Mouse (Mus musculus): ENCODE results near the gene Nudt13.
"Not testable (repeated sequence)": the region's sequence is repeated elsewhere in the genome, so short reads cannot be mapped to it uniquely, and the experiment has no call there.

Nudt13 gene

DNA sequence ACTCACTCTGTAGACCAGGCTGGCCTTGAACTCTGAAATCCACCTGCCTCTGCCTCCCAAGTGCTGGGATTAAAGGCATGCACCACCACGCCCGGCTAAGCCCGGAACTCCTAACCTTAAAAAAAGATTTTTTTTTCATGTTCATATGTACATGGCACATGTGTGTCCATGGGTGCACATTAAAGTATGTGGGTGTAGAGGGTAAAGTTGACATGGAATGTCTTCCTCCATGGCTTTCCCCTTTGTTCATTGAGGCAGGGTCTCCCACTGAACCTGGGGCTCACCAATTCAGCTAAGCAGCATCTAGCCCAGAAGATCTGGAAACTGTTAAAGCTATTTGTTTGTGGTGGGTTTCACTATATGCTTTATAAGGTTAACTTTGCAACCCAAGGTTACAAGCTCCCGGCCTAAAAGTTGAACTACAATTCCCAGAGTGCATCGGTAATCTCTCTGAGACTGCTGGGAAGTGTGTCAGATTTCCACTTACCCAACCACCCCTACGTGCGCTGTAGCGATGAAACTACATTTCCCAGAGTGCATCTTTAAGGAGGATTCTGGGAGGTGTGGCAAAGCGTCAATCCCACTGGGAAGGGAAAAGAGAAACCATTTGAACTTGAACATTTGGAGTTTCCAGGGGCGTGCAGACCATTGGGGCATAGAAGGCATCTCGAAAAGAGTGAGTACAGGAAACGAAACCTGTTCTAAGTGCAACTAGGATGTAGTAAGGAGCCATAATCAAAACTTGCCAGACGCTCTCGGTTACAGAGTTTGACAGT, at the start of gene Nudt13:
TSS of gene Nudt13 (plus strand) at position 581 of the 776 bp plus-strand sequence.
- DNase-seq (ENCODE audit: low read depth, low spot score), result peak; percentile 90

DNA sequence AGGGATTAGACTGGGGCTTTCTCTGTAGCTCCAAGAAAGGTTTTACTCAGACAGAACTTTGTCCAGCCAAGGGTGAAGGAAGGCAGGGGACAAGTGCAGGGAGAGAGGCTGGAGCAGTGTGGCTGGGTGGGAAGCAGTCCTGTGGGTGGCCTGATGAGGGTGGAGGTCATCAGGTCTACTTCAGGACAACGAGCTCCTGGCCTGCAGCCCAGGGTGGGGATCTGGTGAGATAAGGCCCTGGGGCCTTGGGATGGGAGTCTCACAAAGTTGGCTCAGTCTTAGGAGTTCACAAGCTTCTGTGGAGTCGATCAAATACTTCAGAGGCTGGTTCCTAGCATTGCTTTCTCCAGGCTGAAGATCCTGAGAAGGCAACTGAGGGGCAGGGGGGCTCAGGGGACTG, 49.2 kb upstream of the Nudt13 start:
- no peak for DNase-seq (ENCODE audit: low read depth, low spot score)

DNA sequence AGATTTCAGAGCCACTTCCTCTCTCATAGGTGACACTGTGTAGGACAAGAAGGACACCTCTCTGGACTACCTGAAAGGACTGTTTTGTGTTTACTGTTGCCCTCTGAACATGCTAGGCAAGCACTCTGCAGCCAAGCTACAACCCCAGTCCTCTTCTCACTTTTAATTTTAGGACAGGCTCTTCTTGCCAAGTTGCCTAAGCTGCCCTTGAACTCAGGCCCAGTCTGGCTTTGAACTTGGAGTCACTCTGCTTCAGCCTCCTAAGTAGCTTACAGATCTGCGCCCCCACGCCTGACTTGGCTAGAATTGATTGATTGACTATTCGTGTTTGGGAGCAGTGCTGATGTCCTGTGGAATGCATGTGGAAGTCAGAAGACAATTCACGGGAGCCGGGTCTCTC, 48.6 kb upstream of the Nudt13 start:
- DNase-seq (ENCODE audit: low read depth, low spot score), result no peak

- no peak for DNase-seq (ENCODE audit: low read depth, low spot score)
These were observed 47.7 kb upstream of the Nudt13 start for GRCm38 (mm10) chr14:20246811-20247266.

- DNase-seq (ENCODE audit: low read depth, low spot score), result no peak
These were observed 46.5 kb upstream of the Nudt13 start for GRCm38 (mm10) chr14:20248001-20248400.

GRCm38 (mm10) chr14:20250237-20251171, 44.0 kb upstream of the Nudt13 start:
- no peak for DNase-seq (ENCODE audit: low read depth, low spot score)

DNA sequence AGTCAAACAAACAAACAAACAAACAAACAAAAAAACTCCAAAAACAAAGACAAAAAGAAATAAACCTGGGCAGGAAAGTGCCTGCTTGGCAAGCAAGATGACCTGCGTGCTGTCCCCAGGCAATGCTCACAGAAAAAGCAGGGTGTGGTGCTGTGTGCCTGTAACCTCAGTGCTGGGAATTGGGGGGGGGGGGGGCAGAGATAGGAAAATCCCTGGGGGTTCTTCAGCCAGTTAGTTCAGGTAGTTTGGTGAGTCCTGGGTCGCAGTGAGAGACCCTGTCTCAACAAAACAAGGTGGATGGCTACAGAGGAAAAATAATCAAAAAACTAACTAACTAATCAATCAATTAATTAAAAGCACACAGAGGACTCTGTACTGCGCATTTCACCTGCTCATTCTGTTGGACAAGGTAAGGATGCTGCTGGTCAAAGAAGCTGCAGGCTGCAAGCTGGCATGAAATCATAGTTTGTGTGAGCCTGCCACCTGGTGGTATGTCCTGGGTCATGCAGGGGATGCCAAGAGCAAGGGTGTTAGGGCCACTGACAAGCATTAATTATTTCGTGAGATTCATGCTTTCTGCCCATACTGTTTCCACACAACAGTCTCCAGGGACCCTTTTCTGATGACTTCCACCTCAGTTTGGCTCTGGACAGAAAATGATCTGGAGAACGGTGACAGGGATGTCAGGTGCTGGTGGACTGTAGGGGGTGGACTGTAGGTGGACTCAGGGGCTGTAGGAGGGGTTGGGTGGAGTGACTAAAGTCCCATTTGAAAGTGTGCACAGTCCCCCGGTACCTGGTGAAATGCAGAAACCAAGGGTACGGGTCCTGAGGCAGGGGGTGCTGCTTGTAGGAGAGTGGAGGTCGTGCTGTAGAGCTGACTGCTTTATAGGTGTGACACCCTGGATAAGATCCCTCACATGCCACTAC, 36.0 kb upstream of the Nudt13 start:
- DNase-seq (ENCODE audit: low read depth, low spot score), result peak; percentile 67

DNA sequence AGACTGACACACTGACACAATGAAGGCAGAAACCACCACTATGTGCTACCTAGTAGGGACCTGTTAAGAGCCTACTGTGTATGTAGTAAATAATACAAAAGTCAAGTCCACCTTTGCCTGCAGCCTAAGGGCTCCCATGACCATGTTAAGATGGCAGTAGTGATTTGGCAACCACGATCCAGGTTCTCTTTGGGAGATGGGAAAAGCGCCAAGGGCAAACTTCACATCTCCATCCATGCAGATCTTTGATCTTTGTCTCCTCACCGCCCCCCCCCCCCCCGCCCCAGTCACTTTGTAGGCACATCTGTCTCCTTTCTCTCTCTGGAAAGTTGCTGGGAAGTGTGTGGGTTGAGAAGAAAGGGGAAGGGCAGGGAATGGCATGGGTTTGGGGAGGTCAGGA, 32.2 kb upstream of the Nudt13 start:
- no peak for DNase-seq (ENCODE audit: low read depth, low spot score)

GRCm38 (mm10) chr14:20268421-20268820, 26.1 kb upstream of the Nudt13 start:
- DNase-seq (ENCODE audit: low read depth, low spot score), result no peak

DNA sequence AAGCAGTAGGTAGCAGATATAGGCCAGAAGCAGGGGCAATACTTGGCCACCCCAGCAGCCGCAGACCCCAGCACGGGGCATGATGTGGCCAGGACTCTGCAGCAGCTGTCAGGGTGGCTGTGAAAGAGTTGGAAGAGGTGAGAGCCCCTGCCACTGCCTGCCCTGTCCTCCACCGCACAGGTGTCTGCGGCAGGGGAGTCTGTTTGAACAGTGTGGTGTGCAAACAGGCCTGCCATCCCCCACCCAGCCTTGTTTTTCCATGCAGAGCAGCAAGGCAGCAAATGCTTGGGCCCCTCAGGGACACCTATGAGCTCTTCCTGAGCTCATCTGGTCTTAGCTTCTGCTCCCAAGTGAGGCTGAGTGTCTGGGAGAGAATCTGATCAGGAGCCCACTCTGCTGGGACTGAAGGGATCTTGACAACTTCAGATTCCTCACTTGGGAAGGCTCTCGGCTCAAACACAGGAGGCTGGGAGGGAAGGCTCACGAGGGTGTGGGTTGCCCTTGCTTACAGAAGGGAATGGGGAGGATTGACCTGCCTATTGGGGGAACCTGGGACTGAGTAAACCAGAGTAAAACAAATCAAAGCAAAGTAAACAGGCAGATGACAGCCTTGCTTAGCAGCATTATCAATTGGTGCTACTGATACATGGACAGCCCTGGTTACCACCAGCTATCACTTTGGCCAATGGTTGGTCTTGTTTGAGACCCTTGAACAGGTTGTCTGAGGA, 25.3 kb upstream of the Nudt13 start, which contains the start of gene Kcnk16:
TSS of gene Kcnk16 (minus strand) at position 118 of the 728 bp plus-strand sequence.
- no peak for DNase-seq (ENCODE audit: low read depth, low spot score)

- no peak for DNase-seq (ENCODE audit: low read depth, low spot score)
These were observed 3.1 kb upstream of the Nudt13 start for GRCm38 (mm10) chr14:20291391-20291790.

GRCm38 (mm10) chr14:20294947-20295346, 450 bp downstream of the Nudt13 start:
- no peak for DNase-seq (ENCODE audit: low read depth, low spot score)

DNA sequence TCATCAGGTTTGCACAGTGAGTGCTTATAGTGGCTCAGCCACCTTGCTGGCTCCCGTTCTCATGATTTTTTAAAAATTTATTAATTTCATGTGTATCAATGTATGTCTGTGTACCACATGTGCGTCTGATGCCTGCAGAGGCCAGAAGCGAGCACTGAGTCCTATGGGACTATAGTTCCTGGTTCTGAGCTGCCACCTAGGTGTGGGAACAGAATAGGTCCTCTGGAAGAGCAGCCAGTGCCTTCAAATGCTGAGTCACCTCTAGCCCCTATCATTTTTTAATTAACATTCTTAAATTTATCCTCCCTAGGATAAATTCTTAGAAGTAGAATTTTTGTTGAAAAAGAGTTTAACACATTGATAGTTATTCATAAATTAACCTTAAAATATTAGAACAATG, 3.1 kb downstream of the Nudt13 start:
- no peak for DNase-seq (ENCODE audit: low read depth, low spot score)

GRCm38 (mm10) chr14:20298131-20298530, 3.6 kb downstream of the Nudt13 start:
- no peak for DNase-seq (ENCODE audit: low read depth, low spot score)

DNA sequence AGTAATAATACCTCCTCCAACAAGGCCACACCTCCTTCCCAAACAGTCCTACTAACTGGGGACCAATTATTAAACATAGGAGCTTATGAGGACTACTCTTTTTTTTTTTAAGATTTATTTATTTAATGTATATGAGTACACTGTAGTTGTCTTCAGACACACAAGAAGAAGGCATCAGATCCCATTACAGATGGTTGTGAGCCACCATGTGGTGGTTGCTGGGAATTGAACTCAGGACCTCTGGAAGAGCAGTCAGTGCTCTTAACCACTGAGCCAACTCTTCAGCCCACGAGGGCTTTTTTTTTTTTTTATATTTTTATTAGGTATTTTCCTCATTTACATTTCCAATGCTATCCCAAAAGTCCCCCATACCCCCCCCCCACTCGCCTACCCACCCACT, 10.6 kb downstream of the Nudt13 start:
- not testable (repeated sequence) for DNase-seq (ENCODE audit: low read depth, low spot score)

- no peak for DNase-seq (ENCODE audit: low read depth, low spot score)
These were observed 20.6 kb downstream of the Nudt13 start for GRCm38 (mm10) chr14:20315137-20315536.

DNA sequence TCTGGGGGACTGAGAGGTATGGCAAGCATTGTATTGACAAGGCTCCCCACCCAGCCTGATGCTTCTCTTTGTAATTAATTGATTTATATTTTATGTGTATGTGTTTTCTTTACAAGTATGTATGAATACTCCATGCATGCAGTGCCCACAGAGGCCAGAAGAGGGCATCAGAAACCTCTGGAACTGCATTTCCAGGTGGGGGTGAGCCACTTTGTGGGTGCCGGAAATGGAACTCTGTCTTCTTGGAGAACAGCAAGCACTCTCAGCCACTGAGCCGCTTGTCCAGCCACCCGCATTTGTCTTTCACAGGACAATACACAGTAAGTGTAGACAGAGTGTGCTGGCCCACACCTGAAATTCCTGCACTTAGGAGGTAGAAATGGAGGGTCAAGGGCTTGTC, 24.9 kb downstream of the Nudt13 start:
- peak; percentile 41 for DNase-seq (ENCODE audit: low read depth, low spot score)

- no peak for DNase-seq (ENCODE audit: low read depth, low spot score)
These were observed 29.7 kb downstream of the Nudt13 start for GRCm38 (mm10) chr14:20324196-20324595.

DNA sequence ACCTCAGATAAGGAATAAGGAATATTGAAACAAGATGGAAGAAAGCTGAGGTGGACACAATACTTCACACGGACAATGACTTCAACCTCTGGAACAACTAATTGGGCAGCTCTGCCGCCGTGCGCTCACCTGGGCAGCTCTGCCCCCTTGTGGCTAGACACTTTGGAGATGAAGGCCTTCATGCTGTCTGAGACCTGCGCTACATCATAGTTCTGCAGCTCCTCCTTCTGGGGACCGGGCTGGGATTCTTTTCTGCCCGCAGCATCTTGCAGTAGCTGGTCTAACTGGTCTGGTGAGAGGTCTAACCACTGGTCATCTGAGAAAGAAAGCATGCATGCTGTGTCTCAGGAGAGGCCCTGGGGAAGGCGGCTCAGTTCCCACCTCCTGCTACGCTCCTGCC, 34.0 kb downstream of the Nudt13 start:
- peak; percentile 31 for DNase-seq (ENCODE audit: low read depth, low spot score)

GRCm38 (mm10) chr14:20331316-20331715, 36.8 kb downstream of the Nudt13 start:
- DNase-seq (ENCODE audit: low read depth, low spot score), result no peak

DNA sequence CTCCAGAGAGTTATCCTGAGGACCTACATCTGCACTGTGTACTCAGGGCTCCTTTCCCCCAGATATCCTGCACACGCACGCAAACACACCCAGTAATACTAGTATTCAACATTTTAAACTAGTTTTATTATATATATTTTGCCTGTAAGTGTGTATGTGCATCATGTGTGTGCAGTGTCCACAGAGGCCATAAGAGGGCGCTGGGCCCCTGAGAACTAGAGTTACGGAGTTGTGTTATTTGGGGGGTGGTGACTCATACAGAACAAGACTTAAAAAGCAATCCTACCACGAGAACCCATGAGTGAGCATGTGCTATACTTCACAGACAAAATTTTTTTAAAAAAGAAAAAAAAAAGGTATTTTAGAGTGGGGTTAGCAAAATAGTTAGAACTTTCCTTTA, 44.9 kb downstream of the Nudt13 start:
- DNase-seq (ENCODE audit: low read depth, low spot score), result no peak

All from A20 (cell line).